Mouse (Mus musculus): ENCODE data around the gene Phactr4. TPM values are rescaled to one million over a fixed set of nuclear protein-coding genes. Genes with fewer than 3 reads are reported as not detected.

Phactr4 gene
- polyA plus RNA-seq, 1 experiment, result 21.2 TPM

GRCm38 (mm10) chr4:132449778-132450177 is 27.5 kb upstream of the Phactr4 start:
- no peak overlapping the region for H3K27ac ChIP-seq (ENCODE audit: insufficient read depth, low read depth, low read length)
- H3K4me1 ChIP-seq (ENCODE audit: control insufficient read depth, insufficient read depth, low read length), result peaks cover 6% of the 10 kb centered on the region
- no peak overlapping the region for H3K4me3 ChIP-seq (ENCODE audit: insufficient read depth, low read length)
- TF ChIP-seq CTCF (IDR thresholded peaks at IDR 0.05; ENCODE audit: low read depth, low read length) (no peak), POLR2A (IDR thresholded peaks at IDR 0.05; ENCODE audit: borderline replicate concordance, low read depth, low read length) (no peak)

GRCm38 (mm10) chr4:132446105-132446504 is 23.8 kb upstream of the Phactr4 start:
- H3K4me3 ChIP-seq (ENCODE audit: insufficient read depth, low read length), result no peak overlapping the region
- TF ChIP-seq POLR2A (IDR thresholded peaks at IDR 0.05; ENCODE audit: borderline replicate concordance, low read depth, low read length) (no peak), CTCF (IDR thresholded peaks at IDR 0.05; ENCODE audit: low read depth, low read length) (no peak)
- H3K4me1 ChIP-seq (ENCODE audit: control insufficient read depth, insufficient read depth, low read length), result peaks cover 10% of the 10 kb centered on the region

GRCm38 (mm10) chr4:132444516-132444915 is 22.2 kb upstream of the Phactr4 start:
- TF ChIP-seq CTCF (IDR thresholded peaks at IDR 0.05; ENCODE audit: low read depth, low read length) (no peak), POLR2A (IDR thresholded peaks at IDR 0.05; ENCODE audit: borderline replicate concordance, low read depth, low read length) (no peak)
- Histone ChIP-seq H3K4me3 (ENCODE audit: insufficient read depth, low read length) (no peak overlapping the region), H3K4me1 (ENCODE audit: control insufficient read depth, insufficient read depth, low read length) (peaks cover 6% of the 10 kb centered on the region), H3K27ac (ENCODE audit: insufficient read depth, low read depth, low read length) (no peak overlapping the region)

More at GRCm38 (mm10) chr4:132446105-132446504, 23.8 kb upstream of the Phactr4 start:
- no peak overlapping the region for H3K27ac ChIP-seq (ENCODE audit: insufficient read depth, low read depth, low read length)

- TF ChIP-seq CTCF (IDR thresholded peaks at IDR 0.05; ENCODE audit: low read depth, low read length) (no peak), POLR2A (IDR thresholded peaks at IDR 0.05; ENCODE audit: borderline replicate concordance, low read depth, low read length) (no peak)
- Histone ChIP-seq H3K4me3 (ENCODE audit: insufficient read depth, low read length) (no peak overlapping the region), H3K4me1 (ENCODE audit: control insufficient read depth, insufficient read depth, low read length) (peaks cover 3% of the 10 kb centered on the region), H3K27ac (ENCODE audit: insufficient read depth, low read depth, low read length) (no peak overlapping the region)
Measured at GRCm38 (mm10) chr4:132437857-132438256, 15.6 kb upstream of the Phactr4 start.

- peaks cover 6% of the 10 kb centered on the region for H3K4me1 ChIP-seq (ENCODE audit: control insufficient read depth, insufficient read depth, low read length)
- H3K4me3 ChIP-seq (ENCODE audit: insufficient read depth, low read length), result no peak overlapping the region
- no peak for TF ChIP-seq POLR2A (IDR thresholded peaks at IDR 0.05; ENCODE audit: borderline replicate concordance, low read depth, low read length)
- TF ChIP-seq CTCF (IDR thresholded peaks at IDR 0.05; ENCODE audit: low read depth, low read length), result no peak
- no peak overlapping the region for H3K27ac ChIP-seq (ENCODE audit: insufficient read depth, low read depth, low read length)
Measured at GRCm38 (mm10) chr4:132432717-132433372, 10.6 kb upstream of the Phactr4 start.

- Histone ChIP-seq H3K4me3 (ENCODE audit: insufficient read depth, low read length) (no peak overlapping the region), H3K4me1 (ENCODE audit: control insufficient read depth, insufficient read depth, low read length) (peaks cover 10% of the 10 kb centered on the region), H3K27ac (ENCODE audit: insufficient read depth, low read depth, low read length) (no peak overlapping the region)
- TF ChIP-seq POLR2A (IDR thresholded peaks at IDR 0.05; ENCODE audit: borderline replicate concordance, low read depth, low read length) (no peak), CTCF (IDR thresholded peaks at IDR 0.05; ENCODE audit: low read depth, low read length) (no peak)
Measured at GRCm38 (mm10) chr4:132428022-132428542, 5.8 kb upstream of the Phactr4 start.

GRCm38 (mm10) chr4:132427493-132427892 is 5.2 kb upstream of the Phactr4 start:
- Histone ChIP-seq H3K4me1 (ENCODE audit: control insufficient read depth, insufficient read depth, low read length) (peaks cover 10% of the 10 kb centered on the region), H3K27ac (ENCODE audit: insufficient read depth, low read depth, low read length) (no peak overlapping the region), H3K4me3 (ENCODE audit: insufficient read depth, low read length) (no peak overlapping the region)
- TF ChIP-seq POLR2A (IDR thresholded peaks at IDR 0.05; ENCODE audit: borderline replicate concordance, low read depth, low read length) (no peak), CTCF (IDR thresholded peaks at IDR 0.05; ENCODE audit: low read depth, low read length) (no peak)

GRCm38 (mm10) chr4:132426021-132426420 is 3.7 kb upstream of the Phactr4 start:
- peaks cover 11% of the 10 kb centered on the region for H3K4me1 ChIP-seq (ENCODE audit: control insufficient read depth, insufficient read depth, low read length)
- no peak overlapping the region for H3K27ac ChIP-seq (ENCODE audit: insufficient read depth, low read depth, low read length)
- no peak overlapping the region for H3K4me3 ChIP-seq (ENCODE audit: insufficient read depth, low read length)
- TF ChIP-seq POLR2A (IDR thresholded peaks at IDR 0.05; ENCODE audit: borderline replicate concordance, low read depth, low read length) (no peak), CTCF (IDR thresholded peaks at IDR 0.05; ENCODE audit: low read depth, low read length) (no peak)

- peaks cover 18% of the 10 kb centered on the region for H3K4me1 ChIP-seq (ENCODE audit: control insufficient read depth, insufficient read depth, low read length)
- no peak overlapping the region for H3K27ac ChIP-seq (ENCODE audit: insufficient read depth, low read depth, low read length)
- TF ChIP-seq POLR2A (IDR thresholded peaks at IDR 0.05; ENCODE audit: borderline replicate concordance, low read depth, low read length), result no peak
- no peak for TF ChIP-seq CTCF (IDR thresholded peaks at IDR 0.05; ENCODE audit: low read depth, low read length)
- H3K4me3 ChIP-seq (ENCODE audit: insufficient read depth, low read length), result no peak overlapping the region
Measured at GRCm38 (mm10) chr4:132424765-132425164, 2.5 kb upstream of the Phactr4 start.

GRCm38 (mm10) chr4:132421556-132421922 is 750 bp downstream of the Phactr4 start:
- TF ChIP-seq CTCF (IDR thresholded peaks at IDR 0.05; ENCODE audit: low read depth, low read length) (no peak), POLR2A (IDR thresholded peaks at IDR 0.05; ENCODE audit: borderline replicate concordance, low read depth, low read length) (no peak)
- peak overlapping the region; percentile 89 for H3K27ac ChIP-seq (ENCODE audit: insufficient read depth, low read depth, low read length)

More at GRCm38 (mm10) chr4:132421556-132421922, 750 bp downstream of the Phactr4 start:
- peak overlapping the region; percentile 91 for H3K4me3 ChIP-seq (ENCODE audit: insufficient read depth, low read length)
- H3K4me1 ChIP-seq (ENCODE audit: control insufficient read depth, insufficient read depth, low read length), result peaks cover 11% of the 10 kb centered on the region

Measured in bone marrow macrophage, adult 2 months (primary cell).